Mouse (Mus musculus) neutrophil, adult 5-6 weeks (primary cell): ENCODE data around the gene Rnf32. TPM values are rescaled to one million over a fixed set of nuclear protein-coding genes. Genes with fewer than 3 reads are reported as not detected.

ENCODE experiments used
- ATAC-seq: fragments of 151-379, 151-347 bp; 2 replicates; pipeline ENCODE4 v1.8.0; 2017; ENCODE audit warnings: mild to moderate bottlenecking, moderate TSS enrichment; ENCODE audit not compliant: insufficient number of reproducible peaks, poor library complexity, low FRiP score, severe bottlenecking; ENCODE audit errors: extremely low read depth
- total RNA-seq: library from RNA; stranded (forward); fragments of 200-1000 nt; gene quantifications from 2 replicates; pipeline ENCODE4 v1.2.3, GENCODE M21; 2017

The Rnf32 gene
- total RNA-seq, 1 experiment from 2014 or later: 0.93 TPM

- no peak for ATAC-seq
Observed at GRCm38 (mm10) chr5:29251496-29251873, 55.7 kb downstream of the Rnf32 start.

GRCm38 (mm10) chr5:29253876-29254275 lies 58.1 kb downstream of the Rnf32 start:
- ATAC-seq: no peak

DNA sequence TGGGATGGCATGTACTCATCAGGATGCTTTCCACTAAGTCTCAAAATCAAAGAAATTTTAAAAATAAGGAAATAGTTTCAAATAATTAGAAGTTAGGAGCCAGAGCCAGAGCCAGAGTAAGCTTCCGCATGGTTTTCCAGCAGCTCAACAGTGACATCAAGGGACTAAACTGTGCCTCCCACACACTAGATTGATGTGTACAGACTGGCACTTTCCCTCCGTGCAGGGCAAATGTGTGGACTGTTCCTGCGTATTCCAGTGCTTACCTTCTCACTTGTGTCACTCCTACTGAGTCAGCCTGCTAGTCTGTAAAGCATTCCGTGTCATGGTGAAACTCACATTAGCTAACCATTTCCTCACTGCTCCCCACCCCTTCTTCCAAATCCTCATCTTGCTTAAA lies 75.1 kb downstream of the Rnf32 start:
- ATAC-seq: no peak

DNA sequence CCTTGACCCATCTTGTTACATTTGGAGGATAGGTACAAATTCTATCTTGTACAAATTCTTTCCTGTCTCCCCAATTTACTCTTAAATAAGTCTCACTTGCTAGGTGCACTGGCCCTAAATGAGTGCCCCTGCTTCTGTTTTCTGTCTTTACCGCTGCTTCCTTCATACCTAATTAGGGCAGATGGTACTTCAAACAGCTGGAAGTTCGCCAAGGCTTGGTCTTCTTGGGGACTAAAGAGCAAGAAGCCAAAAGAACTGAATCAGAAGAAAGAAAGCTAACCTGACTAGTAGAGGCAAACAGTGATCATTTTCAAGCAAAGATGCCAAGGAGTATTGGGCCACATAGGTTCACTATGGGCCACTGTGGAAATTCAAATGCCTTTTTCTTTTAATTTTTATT lies 77.6 kb downstream of the Rnf32 start:
- ATAC-seq: no peak

DNA sequence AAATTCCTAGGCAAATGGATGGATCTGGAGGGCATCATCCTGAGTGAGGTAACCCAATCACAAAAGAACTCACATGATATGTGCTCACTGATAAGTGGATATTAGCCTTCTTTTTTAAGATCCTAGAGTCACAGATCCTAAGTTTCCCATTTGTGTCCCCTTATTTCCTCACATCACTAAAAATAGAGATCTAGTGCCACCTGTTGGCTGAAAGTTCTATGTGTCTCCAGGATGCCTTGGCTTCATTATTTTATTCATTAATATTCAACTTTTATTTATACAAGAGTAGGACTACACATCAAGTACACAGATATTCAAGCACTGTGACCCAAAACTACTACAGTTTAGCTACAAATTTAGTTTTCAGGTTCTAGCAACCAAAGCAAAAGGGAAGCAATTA lies 79.0 kb downstream of the Rnf32 start:
- no peak for ATAC-seq

Other genes with a start within 250 kb of the Rnf32 start
- gene Lmbr1, start 182.4 kb downstream of the Rnf32 start, total RNA-seq: 0.86 and 1.4 TPM in 2 replicates
- gene Nom1, start 238.7 kb downstream of the Rnf32 start, total RNA-seq: 9.9 and 11.1 TPM in 2 replicates